Mouse (Mus musculus): Measurements from ENCODE around the gene Stmn1.
"Not testable (repeated sequence)": the region's sequence is repeated elsewhere in the genome, so short reads cannot be mapped to it uniquely, and the experiment has no call there.

Gene Stmn1

GRCm38 (mm10) chr4:134484231-134484630 lies 16.1 kb downstream of the Stmn1 start:
- DNase-seq (ENCODE audit: low read depth, low spot score): no peak

GRCm38 (mm10) chr4:134485151-134485900 lies 17.2 kb downstream of the Stmn1 start:
- no peak for DNase-seq (ENCODE audit: low read depth, low spot score)

GRCm38 (mm10) chr4:134488211-134488610 lies 20.1 kb downstream of the Stmn1 start:
- no peak for DNase-seq (ENCODE audit: low read depth, low spot score)

- DNase-seq (ENCODE audit: low read depth, low spot score): no peak
Observed at GRCm38 (mm10) chr4:134489986-134490665, 22.0 kb downstream of the Stmn1 start.

- DNase-seq (ENCODE audit: low read depth, low spot score): no peak
Observed at GRCm38 (mm10) chr4:134491716-134492115, 23.6 kb downstream of the Stmn1 start.

- not testable (repeated sequence) for DNase-seq (ENCODE audit: low read depth, low spot score)
Observed at GRCm38 (mm10) chr4:134494161-134494560, 26.0 kb downstream of the Stmn1 start.

GRCm38 (mm10) chr4:134494780-134495545 lies 26.8 kb downstream of the Stmn1 start:
- no peak for DNase-seq (ENCODE audit: low read depth, low spot score)

- no peak for DNase-seq (ENCODE audit: low read depth, low spot score)
Observed at GRCm38 (mm10) chr4:134495546-134495923, 27.4 kb downstream of the Stmn1 start.

GRCm38 (mm10) chr4:134496595-134497210 lies 28.6 kb downstream of the Stmn1 start, which contains the start of gene Paqr7:
TSS of gene Paqr7 (plus strand) at chr4:134496697.
- no peak for DNase-seq (ENCODE audit: low read depth, low spot score)

- no peak for DNase-seq (ENCODE audit: low read depth, low spot score)
Observed at GRCm38 (mm10) chr4:134497223-134497622, 29.1 kb downstream of the Stmn1 start.

GRCm38 (mm10) chr4:134497986-134498731 lies 30.0 kb downstream of the Stmn1 start:
- no peak for DNase-seq (ENCODE audit: low read depth, low spot score)

GRCm38 (mm10) chr4:134498983-134499382 lies 30.9 kb downstream of the Stmn1 start:
- DNase-seq (ENCODE audit: low read depth, low spot score): not testable (repeated sequence)

- no peak for DNase-seq (ENCODE audit: low read depth, low spot score)
Observed at GRCm38 (mm10) chr4:134501095-134501494, 33.0 kb downstream of the Stmn1 start.

GRCm38 (mm10) chr4:134503686-134504357 lies 35.7 kb downstream of the Stmn1 start:
- DNase-seq (ENCODE audit: low read depth, low spot score): no peak

- DNase-seq (ENCODE audit: low read depth, low spot score): no peak
Observed at GRCm38 (mm10) chr4:134505303-134505789, 37.2 kb downstream of the Stmn1 start.

GRCm38 (mm10) chr4:134505966-134506594 lies 38.0 kb downstream of the Stmn1 start:
- DNase-seq (ENCODE audit: low read depth, low spot score): no peak

- no peak for DNase-seq (ENCODE audit: low read depth, low spot score)
Observed at GRCm38 (mm10) chr4:134506713-134507112, 38.6 kb downstream of the Stmn1 start.

- DNase-seq (ENCODE audit: low read depth, low spot score): no peak
Observed at GRCm38 (mm10) chr4:134510396-134510795, 42.3 kb downstream of the Stmn1 start.

- DNase-seq (ENCODE audit: low read depth, low spot score): peak; percentile 84
Observed at GRCm38 (mm10) chr4:134510845-134511411, 42.8 kb downstream of the Stmn1 start, which contains the start of gene Aunip. TSS of gene Aunip (plus strand) at chr4:134510999.
